Mouse (Mus musculus): ENCODE measurements around the gene Sfmbt2. TPM values are rescaled to one million over a fixed set of nuclear protein-coding genes. Genes with fewer than 3 reads are reported as not detected.

Gene Sfmbt2
- total RNA-seq, 2 experiments from 2014 or later = 0.53 to 0.55 TPM

DNA sequence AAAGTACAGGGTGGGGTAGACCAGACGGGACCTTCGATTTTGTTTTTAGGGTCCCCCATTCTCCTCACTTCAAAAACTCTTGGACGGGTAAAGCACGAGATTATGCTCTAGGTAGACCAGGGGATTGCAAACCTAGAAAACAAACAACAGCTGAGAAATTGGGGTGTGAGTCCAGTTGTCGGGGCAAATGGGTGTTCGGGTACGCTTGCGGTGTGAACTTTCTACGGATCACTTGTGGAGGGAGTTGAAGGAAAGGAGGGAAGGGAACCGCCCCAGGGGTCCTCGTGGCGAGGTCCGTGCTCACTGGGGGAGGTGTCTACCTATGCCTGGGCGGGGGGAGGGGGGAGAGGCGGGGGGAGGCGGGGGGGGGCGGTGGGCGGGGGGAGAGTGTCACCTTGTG, 1.6 kb downstream of the Sfmbt2 start:
- intact Hi-C loops (cut with DNase I) = no loop called here
- DNase-seq (ENCODE audit: low spot score) = no peak

DNA sequence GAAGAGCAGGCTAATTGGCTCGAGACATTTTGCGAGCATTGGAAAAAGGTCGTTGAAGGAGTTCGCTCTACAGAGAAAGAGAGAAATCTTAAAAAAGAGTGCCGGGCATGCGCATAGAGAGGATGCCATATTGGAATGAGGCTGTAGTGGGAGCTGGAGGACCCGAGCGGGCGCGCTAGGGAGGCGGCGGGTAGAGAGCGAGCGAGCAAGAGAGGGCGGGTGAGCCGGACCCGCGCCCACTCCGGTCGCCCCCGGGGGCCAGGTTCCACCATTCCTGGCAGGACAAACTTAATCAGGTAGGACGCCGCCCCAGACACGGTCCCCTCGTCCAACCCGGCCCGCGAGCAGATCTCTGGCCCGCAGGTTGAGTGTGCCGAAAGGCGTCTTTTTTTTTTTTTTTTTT, 2.0 kb downstream of the Sfmbt2 start:
- intact Hi-C loops (cut with DNase I) = no loop called here
- no peak for DNase-seq (ENCODE audit: low spot score)

DNA sequence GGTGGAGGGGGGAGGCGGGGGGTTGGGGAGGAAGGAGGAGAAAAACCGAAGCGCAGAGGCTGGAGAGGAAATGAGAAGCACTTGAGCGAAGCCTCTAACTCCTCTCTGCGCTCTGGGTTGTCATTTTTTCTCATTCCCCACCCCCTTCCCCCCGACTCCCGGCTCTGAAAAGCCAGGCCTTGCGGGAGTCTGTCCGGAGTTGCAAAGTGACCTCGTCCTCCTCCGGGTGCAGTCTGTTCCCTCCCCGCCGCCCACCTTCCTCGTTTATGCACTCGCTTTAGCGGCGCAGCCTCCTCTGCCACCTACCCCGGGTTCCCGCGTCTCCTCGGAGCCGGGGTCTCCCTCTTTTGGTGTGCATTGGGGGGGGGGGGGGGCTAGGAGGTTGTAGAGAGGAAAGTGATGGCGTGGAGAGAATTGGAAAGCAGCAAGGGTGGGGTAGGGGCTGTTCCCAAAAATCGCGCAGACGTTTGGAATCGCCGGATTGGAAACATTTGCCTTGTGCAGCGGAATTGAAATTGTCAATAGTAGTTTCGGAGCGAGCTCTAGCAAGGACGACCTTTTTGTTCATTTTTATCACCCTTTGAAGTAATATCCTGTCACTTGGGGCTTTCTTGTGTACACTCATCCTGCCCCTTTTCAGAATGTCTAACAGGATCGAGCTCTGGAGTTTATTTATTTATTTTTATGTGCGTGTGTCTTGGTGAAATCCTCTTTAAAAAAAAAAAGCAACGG, 2.6 kb downstream of the Sfmbt2 start:
- intact Hi-C loops (cut with DNase I) = no loop called here
- no peak for DNase-seq (ENCODE audit: low spot score)

DNA sequence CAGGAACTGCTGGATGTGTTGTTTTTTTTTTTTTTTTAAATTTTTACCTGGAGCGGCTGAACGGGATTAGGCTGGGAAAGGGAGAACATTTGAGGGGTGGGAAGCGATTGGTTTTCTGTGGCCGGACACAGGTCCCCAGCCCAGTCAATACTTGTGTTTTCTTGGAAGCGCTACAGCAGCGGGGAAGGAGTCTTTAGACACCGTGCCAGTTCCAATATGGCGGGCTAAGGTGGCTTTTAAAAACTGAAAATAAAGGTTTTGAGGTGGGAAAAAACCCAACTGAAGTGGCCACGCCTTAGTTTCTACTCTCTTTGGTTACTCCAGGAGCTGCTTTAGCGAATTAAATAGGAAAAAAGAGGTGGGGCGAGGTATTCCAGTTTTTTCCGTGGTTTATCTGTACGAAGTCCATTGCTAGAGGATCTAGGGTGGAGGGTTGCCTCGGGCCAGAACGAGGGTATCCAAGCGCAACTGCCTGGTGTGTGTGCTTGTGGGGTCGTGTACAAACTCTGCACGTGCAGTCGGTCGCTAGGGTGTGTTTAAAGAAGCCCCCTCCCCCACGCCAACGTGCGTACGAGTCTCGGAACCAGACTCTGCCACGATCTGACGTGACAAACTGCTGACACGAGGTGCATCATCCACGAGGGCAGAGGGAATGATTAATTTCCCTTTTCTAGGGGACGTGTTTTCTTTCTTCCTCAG, 3.3 kb downstream of the Sfmbt2 start:
- intact Hi-C loops (cut with DNase I) = no loop called here
- no peak for DNase-seq (ENCODE audit: low spot score)

DNA sequence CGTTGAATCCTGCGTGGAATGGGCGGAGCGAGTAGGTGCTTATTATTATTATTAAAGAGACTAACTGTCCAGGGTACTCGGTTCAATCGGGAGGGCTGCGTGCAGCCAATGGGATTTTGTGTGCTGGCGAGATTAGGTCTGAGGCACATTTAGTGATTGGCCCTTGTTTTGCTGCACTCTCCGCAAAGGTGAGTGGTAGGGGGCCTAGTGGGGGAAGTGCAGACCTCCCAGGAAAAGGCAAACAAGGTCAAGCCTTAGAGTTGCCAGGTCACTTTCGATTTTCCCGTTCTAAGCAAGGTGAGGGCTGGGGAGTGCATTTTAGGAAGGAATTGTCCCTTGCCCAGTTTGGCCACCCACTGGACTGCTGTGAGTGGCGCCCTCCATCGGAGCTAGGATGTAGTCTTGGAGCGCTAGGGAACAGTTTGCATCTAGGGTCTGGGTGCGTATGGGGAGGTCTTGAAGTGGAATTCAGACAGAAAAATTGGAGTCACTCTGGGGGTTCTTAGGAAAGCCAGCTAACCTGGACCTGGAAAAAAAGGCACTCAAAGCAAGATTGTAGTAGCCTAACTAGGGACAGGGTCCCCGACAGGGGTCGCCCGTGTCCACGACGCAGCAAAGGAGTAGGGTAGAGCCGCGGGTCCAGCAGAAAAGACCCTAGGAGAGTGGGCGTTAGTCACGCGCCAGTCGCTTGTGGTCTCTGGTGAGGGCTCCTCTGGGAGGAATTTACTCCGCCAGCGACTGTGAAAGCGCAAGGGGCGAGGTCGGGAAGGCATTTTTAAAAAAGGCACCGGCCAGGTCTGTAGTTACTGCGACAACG, 4.1 kb downstream of the Sfmbt2 start:
- DNase-seq (ENCODE audit: low spot score) = no peak
- intact Hi-C loops (cut with DNase I) = no loop called here

DNA sequence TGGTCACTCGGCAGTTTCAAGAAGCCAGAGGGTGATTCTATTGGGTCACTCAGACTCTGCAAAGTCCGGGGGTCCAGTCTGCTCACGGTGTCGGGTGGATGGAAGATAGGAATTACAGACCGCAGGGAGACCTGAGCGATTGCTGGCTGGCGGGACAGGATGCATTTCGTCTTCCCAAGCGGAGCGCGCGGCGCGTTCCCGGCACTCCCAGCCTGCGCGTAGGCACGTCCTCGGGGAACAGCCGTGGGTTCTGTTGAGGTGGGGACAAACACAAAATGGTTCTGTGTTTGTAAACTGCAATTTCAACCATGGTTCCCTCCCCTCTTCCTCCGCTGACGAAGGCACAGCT, 4.7 kb downstream of the Sfmbt2 start:
- intact Hi-C loops (cut with DNase I) = no loop called here
- no peak for DNase-seq (ENCODE audit: low spot score)

DNA sequence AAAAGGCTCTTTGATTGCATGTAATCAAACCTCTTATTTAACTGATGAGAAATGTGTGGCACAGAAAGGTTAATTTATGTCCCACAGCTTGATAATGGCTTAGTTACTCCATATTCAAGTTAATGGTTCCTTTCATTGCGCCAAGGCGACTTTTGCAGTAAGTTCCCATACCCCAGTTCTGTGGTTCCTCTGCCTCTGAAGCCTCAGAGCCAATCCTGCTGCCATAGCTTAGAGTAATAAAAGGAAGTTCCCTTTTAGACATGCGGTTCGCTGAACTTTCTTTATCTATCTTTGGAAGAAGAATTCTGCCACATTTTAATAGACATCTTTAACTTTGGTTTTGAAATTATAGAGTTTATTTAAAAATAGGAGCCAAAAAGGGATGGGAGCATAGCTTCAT, 19.7 kb downstream of the Sfmbt2 start:
- no peak for DNase-seq (ENCODE audit: low spot score)
- intact Hi-C loops (cut with DNase I) = no loop called here

DNA sequence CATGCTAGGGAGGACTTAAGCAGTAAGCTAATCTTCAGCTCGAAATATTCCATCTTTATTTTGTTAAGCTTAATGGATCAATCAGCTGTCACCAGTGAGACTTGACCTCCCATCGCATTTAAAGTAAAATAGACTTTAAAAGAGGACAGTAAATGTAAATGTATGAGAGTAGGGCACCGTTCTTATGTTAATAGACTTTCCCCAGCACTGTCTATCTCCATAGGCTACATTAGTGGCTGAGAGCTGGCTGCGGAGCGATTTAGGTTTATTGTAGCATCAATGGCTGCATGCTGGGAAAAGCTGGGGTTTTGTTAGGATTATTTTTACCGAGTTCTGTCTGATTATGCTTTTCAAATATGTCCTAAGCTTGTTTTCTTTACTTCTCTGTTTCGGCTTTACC, 20.5 kb downstream of the Sfmbt2 start:
- intact Hi-C loops (cut with DNase I) = no loop called here

DNA sequence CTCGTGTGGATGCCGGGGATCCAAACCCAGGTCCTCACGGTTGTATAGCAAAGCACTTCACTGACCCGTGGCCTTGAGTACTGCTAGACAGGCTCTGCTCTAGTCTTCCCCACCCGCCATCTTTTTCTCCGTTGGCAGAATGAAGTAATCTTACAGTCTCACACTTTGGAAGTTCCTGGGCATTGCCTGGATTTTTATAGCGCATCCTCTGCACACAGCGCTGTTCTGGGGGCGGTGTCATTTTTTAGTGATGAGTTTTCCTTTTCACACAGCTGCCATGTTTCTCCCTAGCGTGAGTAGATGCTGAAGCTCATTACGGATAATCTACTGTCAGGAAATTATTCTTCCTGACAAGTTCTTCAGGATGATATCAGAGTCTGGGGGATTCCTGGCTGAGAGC, 24.8 kb downstream of the Sfmbt2 start:
- no peak for DNase-seq (ENCODE audit: low spot score)
- intact Hi-C loops (cut with DNase I) = no loop called here

More for the DNA sequence above, 20.5 kb downstream of the Sfmbt2 start:
- no peak for DNase-seq (ENCODE audit: low spot score)

DNA sequence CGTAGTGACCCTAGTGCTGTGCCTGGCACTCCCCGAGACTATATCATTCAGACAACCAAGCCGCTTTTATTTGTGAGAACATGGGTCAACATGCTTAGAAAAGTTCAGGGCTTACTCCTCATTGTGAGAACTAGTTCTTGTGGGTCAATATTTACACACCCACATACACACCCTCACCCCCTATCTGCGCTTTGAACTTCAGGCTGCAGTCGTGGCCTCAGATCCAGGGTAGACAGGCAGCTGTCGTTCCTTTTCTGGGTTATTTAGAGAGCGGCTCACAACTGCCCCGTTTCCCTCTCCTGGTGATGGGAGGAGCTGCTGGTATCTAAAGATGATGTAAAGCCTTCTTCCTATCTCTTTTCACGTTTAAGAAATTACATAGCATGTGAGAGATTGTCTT, 27.5 kb downstream of the Sfmbt2 start:
- DNase-seq (ENCODE audit: low spot score) = no peak
- intact Hi-C loops (cut with DNase I) = no loop called here

DNA sequence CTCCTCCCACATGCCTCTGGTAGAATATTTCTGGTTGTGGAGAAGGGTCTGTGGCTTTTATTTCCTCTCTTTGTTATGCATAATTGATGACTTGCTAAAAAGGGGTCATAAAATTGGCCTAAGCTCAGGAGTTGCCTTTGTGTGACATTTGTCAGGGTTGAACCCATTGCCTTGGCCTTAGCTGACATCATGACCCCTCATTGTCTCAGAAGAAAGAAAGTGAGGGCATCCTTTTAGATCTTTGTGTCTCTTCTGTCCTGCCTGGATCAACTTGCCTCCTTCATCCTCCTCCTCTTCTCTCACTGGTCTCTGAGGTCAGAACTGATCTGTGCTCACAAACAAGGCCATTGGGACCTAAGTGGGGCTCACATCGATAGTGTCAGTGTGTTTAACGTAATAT, 35.8 kb downstream of the Sfmbt2 start:
- no peak for DNase-seq (ENCODE audit: low spot score)
- intact Hi-C loops (cut with DNase I) = no loop called here

DNA sequence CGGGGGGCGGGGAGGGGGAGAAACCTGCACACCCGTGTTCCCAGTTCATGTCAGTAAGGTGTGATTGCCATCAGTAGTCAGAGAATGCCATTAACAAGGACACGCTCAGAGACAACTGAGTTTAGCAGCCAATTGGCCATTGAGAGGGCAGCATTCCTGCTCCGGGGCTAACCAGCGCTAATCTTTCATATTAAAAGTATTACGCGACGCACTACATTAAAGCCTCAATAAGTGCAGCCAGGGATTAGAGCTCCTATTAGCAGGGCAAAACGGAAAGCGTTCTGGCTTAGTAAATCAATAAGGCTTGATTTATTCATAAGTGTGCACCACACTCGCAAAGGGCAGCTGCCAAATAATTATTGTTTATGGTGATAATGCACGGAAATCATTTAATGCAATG, 39.1 kb downstream of the Sfmbt2 start:
- no peak for DNase-seq (ENCODE audit: low spot score)

DNA sequence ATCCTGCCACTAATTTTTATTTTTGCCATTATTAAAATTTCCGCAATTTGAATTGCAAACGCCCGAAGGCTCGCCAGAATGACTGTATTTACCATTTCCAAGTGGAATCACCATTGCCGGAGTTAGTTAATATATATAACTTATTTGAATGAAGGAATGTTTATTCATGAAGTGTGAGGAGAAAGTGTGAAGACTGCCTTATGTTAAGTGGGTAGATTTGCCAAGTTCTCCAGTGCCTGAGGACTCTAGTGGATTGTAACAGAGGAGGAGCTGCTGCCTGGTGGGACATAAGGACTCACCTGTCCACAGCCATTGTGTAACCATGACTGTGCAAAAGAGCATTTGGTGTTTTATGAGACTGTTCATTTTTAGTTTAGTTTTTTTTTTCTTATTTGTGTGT, 39.8 kb downstream of the Sfmbt2 start:
- DNase-seq (ENCODE audit: low spot score) = no peak
- intact Hi-C loops (cut with DNase I) = no loop called here

More for the DNA sequence above, 39.1 kb downstream of the Sfmbt2 start:
- intact Hi-C loops (cut with DNase I) = no loop called here

DNA sequence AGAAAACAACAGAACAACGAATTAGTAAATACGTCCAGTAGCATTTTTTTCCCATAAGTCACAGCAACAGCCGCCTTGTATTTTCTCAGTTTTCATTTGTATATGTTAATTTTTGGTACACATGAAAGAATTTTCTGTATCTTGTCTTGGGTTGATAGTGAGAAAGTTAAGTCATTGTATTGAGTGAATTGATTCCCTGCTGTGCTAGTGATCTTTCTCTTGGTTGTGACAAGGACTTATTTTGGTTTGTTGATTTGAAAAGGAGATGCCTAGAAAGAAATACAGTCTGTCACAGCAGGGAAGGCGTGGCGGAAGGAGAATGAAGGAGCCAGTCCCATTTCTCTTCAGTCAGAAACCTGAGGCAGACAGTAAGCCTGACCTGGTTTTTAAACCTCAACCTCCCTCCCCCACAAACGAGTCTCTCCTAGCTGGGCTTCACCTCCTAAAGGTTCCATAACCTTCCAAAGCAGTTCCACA, 50.7 kb downstream of the Sfmbt2 start:
- DNase-seq (ENCODE audit: low spot score) = no peak
- intact Hi-C loops (cut with DNase I) = no loop called here

DNA sequence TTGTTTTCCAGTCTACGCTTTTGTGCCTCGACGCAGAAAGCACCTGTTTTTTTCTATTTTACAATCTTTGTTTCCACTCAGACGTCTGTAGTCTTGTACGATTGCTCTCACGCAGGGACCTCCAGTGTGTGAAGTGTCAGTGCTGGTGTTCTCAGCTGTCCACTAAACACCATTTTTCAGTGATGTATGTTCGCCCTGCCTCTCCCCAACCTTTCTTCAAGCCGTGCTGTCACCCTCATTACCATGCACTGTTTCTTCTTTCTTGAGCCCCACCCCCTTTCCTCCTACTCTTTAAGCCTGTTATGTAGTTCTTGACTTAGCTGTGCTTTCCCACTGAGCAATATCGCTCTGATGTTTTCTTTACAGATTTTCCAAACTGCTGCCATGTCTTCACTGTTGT, 67.0 kb downstream of the Sfmbt2 start:
- intact Hi-C loops (cut with DNase I) = no loop called here

DNA sequence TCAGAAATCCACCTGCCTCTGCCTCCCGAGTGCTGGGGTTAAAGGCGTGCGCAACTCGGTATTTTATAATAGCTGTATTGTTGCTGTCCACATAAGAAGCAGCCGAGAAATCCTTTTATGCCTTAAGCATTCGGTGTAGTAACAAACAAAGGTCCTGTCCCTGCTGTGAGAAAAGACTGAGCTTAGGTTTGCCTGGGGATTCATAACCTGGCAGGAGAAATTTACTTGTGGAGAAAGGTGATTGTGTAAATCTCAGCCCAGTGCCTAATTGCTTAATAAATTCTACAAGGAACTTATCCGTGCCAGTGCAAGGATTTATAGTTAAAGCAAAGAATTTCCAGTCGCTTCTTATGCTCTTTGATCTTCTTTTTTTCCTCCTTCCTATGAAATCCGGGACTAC, 71.5 kb downstream of the Sfmbt2 start:
- no peak for DNase-seq (ENCODE audit: low spot score)
- intact Hi-C loops (cut with DNase I) = no loop called here

More for the DNA sequence above, 67.0 kb downstream of the Sfmbt2 start:
- DNase-seq (ENCODE audit: low spot score) = no peak

DNA sequence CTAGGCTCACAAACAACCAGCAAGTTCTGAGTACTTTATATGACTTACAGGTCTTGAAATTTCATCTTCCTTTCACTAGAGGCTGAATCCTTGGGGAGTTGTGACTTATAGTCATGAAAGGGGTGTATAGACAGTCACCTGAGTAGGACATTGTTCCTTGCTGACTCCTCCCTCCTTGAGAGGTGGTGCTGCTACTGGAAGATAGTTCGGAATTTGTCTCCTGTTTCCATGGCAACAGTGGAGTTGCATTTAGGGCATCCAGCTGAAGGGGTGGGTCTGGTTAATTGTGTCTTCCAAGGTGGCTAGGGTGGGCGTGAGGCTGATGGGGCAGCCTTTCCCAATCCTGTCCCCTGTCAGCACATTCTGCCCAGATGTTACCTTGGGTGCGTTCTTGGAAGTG, 83.3 kb downstream of the Sfmbt2 start:
- intact Hi-C loops (cut with DNase I) = no loop called here
- no peak for DNase-seq (ENCODE audit: low spot score)

DNA sequence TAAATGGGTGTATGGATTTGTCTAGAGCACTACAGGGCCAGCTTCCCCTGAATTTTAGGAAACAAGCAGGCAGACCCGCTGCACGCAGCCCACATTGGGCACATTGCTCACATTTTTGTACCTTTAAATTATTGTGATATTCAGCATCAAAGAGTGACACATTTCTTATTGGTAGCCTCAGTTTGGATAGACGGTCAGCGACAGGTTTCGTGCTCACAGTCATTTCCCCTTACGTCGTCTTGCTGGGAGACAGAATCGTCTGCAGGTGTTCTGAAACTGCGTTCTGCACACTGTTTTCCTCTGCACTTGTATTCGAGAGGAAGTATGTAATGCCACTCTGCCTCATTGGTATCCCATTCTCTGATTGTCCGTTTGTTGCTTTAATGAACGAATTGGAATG, 88.0 kb downstream of the Sfmbt2 start:
- DNase-seq (ENCODE audit: low spot score) = no peak
- intact Hi-C loops (cut with DNase I) = no loop called here

DNA sequence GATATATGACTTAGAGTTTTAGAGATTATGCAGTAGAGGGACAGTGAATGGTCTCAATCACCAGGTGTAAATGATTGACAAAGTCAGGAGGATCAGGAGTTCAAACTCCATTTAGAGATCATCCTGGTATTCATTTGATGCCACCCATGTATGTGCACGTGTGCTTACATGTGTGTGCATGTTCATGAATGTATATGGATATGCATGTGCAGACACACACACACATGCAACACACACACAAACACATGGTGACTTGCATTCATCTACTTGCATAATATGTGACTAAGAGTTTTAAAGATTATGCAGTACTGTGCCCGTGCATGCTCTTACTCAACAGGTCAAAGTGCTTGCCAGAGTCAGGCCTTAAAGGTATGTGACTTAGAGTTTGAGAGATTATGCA, 146.2 kb downstream of the Sfmbt2 start:
- DNase-seq (ENCODE audit: low spot score) = no peak
- intact Hi-C loops (cut with DNase I) = no loop called here

DNA sequence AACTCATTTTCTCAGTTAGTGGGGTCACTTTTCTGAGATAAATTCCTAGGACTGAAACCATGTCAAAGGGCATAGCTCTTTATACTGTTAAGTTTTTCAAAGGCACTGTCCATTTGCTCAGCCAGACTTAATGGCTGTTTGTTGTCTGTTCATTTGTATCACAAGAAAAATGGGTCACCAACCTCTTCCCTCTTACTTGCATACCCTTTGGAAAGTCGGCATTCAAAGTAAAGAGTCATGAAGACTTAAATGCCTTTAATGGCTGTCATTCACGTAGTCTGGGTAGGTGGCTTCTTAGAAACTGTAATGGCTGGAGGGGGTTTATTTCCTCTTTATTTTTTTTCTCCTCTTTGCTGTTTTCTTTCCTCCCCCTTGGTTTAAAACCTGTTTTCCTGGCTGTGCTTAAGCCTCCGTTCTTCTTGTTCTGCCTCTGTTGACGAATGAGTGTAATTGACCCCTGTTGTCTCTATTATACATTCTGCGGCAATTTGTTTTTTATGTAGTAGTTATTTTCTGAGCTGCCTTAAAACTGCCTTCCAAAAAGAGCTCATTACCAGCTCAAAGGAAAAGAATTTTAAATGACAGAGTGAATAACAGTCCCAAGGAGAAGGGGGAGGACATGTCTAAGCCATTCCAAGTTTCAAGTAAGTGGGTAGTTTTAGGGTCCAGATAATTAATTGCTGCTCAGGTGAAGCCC, 151.6 kb downstream of the Sfmbt2 start:
- intact Hi-C loops (cut with DNase I) = no loop called here
- DNase-seq (ENCODE audit: low spot score) = no peak
